Mouse (Mus musculus) ES-E14 (cell line): ENCODE measurements around the gene Rassf2.

ENCODE experiments used
- MAFK ChIP-seq: IDR thresholded peaks from 2 replicates; pipeline ENCODE4 v1.6.1; 2014; ENCODE audit warnings: mild to moderate bottlenecking, low read depth, low read length, inconsistent platforms; ENCODE audit not compliant: insufficient read depth
- ZC3H11A ChIP-seq: IDR thresholded peaks from 2 replicates; pipeline ENCODE4 v1.6.1; 2012; ENCODE audit warnings: low read depth, mild to moderate bottlenecking, inconsistent platforms, low read length, borderline replicate concordance
- ZNF384 ChIP-seq: IDR thresholded peaks from 2 replicates; pipeline ENCODE4 v1.6.1; 2012; ENCODE audit warnings: low read depth, low read length, inconsistent platforms

GRCm38 (mm10) chr2:131948916-131949639 lies 81.0 kb downstream of the Rassf2 start:
- TF ChIP-seq ZNF384 (no peak), MAFK (no peak), ZC3H11A (no peak)
